Mouse (Mus musculus): ENCODE data around the gene Pcgf1. TPM values are rescaled to one million over a fixed set of nuclear protein-coding genes. Genes with fewer than 3 reads are reported as not detected.

The Pcgf1 gene
- polyA plus RNA-seq, 1 experiment from 2014 or later, result 19.3 TPM

DNA sequence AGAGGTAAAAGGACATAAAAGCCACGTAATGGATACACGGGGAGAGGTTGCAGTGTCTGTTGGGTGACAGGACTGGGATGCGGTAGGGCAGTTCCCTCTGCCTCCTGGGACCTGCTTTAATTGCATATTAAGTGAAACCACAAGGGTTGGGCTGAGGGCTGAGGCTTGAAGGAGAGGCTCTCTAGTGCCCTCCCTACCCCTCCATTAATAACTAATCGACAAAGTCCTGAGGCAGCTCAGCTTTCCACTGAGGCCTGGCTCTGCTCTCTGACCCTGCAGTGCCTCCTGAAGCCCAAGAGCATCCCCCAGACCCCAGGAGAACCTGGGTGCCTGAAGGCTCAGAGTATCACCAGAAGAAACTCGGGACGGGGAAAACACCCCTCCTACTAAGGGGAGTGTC, 6.8 kb downstream of the Pcgf1 start:
- no peak overlapping the region for H3K4me2 ChIP-seq
- ATAC-seq (ENCODE audit: low read depth) (no peak), DNase-seq (no peak)
- H3K4me1 ChIP-seq (replicated peaks), result peaks cover 29% of the 10 kb centered on the region
- no peak overlapping the region for H3K27ac ChIP-seq
- no peak overlapping the region for H3K4me3 ChIP-seq (replicated peaks)
- 17% methylated on average over 6 of the region's 6 CpGs for WGBS (ENCODE audit: insufficient replicate concordance)
- H3K27me3 ChIP-seq, result peaks cover 75% of the 10 kb centered on the region
- H3K36me3 ChIP-seq, result peaks cover 19% of the 10 kb centered on the region
- H3K9me3 ChIP-seq (replicated peaks), result no peaks in the 10 kb centered on the region
- H3K9ac ChIP-seq, result no peak overlapping the region

DNA sequence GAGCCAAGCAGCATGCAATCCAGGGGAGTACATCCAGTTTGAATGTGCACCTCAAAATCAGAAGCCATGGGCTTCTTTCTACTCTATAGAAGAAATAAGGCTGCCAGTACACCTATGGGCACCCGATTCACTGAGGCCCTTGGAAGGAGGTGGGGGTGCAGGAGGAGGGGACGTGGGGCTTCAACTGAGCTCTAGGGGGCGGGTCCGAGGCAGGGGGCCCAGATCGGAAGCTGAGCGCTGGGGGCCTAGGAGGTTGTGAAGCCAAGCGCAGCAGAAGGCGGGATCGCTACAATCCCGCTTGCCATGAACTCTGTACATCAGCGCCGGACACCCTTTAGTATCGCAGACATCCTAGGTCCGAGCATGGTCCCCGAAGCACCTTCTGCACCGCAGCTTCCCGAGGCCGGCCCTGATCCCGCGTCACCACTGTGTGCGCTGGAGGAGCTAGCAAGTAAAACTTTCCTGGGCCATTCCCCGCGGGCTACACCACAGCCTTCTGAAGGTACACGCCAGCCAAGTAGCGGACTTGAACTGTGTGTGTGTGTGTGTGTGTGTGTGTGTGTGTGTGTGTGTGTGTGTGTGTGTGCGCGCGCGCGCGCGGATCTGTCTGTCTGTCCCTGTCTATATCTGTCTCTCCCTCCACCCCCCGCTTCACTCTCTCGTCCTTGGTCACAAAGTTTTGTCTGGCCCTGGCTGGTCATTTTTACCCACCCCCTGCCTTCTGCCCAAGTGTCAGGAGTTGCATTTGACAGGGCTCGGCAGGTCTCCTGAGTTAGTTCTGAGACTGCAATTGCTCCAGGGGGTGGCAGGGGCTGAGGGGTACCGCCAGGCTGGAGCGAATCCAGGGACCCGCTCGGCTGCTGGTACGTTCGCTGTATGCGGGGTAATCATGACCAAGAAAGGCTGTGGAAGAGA, 8.7 kb downstream of the Pcgf1 start, which contains the start of gene Lbx2:
TSS of gene Lbx2 (plus strand) at position 247 of the 915 bp plus-strand sequence.
- DNase-seq (no peak), ATAC-seq (ENCODE audit: low read depth) (no peak)
- Histone ChIP-seq H3K27ac (no peak within 1 kb of the TSS), H3K4me2 (peak within 1 kb of the TSS; percentile 51), H3K4me1 (replicated peaks) (peaks cover 15% of the 10 kb centered on the region), H3K9ac (no peak within 1 kb of the TSS), H3K27me3 (peaks cover 91% of the 10 kb centered on the region), H3K36me3 (peaks cover 8% of the 10 kb centered on the region), H3K9me3 (replicated peaks) (no peaks in the 10 kb centered on the region), H3K4me3 (replicated peaks) (peak within 1 kb of the TSS; percentile 34; the same call in 1 of the 2 replicates)
- 2% methylated on average over 39 of the region's 42 CpGs for WGBS (ENCODE audit: insufficient replicate concordance)

DNA sequence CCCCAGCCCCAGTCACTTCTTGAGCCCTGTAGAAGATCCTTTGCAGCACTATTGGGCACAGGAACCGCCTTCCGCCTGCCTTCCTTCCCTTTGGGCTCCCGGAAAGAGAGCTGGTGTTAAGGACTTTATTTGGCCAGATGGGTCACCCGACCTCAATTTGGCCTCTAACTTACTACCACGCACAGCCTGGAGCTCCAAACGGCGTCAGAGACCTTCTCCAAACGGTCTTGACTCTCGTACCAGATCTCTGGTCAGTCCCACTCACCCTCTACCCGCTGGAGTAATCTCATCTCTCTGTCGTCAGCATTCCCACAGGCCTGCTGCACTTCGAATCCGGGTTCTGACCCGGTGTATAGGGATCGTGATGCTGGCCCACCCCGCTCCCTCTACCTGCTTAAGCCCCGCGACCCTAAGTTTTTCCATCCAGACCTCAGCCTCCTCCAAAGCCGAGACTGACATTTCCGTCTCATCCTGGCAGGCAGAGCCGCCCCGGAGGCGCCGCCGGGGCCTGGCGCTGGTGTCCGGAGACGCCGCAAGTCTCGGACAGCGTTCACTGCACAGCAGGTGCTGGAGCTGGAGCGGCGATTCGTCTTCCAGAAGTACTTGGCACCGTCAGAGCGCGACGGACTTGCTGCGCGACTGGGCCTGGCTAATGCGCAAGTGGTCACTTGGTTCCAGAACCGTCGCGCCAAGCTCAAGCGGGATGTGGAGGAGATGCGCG, 9.7 kb downstream of the Pcgf1 start:
- DNase-seq (no peak), ATAC-seq (ENCODE audit: low read depth) (no peak)
- 4% methylated on average over 47 of the region's 47 CpGs for WGBS (ENCODE audit: insufficient replicate concordance)
- Histone ChIP-seq H3K4me1 (replicated peaks) (peaks cover 15% of the 10 kb centered on the region), H3K36me3 (peaks cover under 1% of the 10 kb centered on the region; the same call in 1 of the 2 replicates), H3K9me3 (replicated peaks) (no peaks in the 10 kb centered on the region), H3K4me3 (replicated peaks) (peak overlapping the region; percentile 33), H3K9ac (peak overlapping the region; percentile 13; the same call in 1 of the 2 replicates), H3K27me3 (peaks cover 93% of the 10 kb centered on the region), H3K27ac (no peak overlapping the region), H3K4me2 (peak overlapping the region; percentile 51)

DNA sequence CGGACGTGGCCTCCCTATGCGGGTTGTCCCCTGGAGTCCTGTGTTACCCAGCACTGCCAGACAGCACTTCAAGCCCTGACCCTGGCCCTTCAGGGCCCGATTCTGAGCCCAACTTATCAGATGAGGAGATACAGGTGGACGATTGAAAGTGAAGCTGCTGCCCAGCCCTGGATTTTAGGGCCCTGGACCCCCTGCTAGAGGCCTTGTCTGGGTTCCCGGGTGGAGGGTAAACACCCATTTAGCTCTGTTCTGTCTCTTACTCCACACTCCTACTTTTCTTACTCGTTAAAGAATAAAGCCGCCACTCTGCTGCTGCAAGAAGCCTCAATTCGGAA, 10.2 kb downstream of the Pcgf1 start:
- no peaks in the 10 kb centered on the region for H3K36me3 ChIP-seq
- ATAC-seq (ENCODE audit: low read depth) (no peak), DNase-seq (no peak)
- H3K9me3 ChIP-seq (replicated peaks), result no peaks in the 10 kb centered on the region
- H3K9ac ChIP-seq, result 0 out of 2 replicates have a peak overlapping the region, but pooled peaks have one; percentile 13
- WGBS (ENCODE audit: insufficient replicate concordance), result 15% methylated on average over 9 of the region's 9 CpGs
- H3K27ac ChIP-seq, result no peak overlapping the region
- peak overlapping the region; percentile 51 for H3K4me2 ChIP-seq
- H3K4me3 ChIP-seq (replicated peaks), result peak overlapping the region; percentile 33
- H3K4me1 ChIP-seq (replicated peaks), result peaks cover 15% of the 10 kb centered on the region
- H3K27me3 ChIP-seq, result peaks cover 93% of the 10 kb centered on the region

DNA sequence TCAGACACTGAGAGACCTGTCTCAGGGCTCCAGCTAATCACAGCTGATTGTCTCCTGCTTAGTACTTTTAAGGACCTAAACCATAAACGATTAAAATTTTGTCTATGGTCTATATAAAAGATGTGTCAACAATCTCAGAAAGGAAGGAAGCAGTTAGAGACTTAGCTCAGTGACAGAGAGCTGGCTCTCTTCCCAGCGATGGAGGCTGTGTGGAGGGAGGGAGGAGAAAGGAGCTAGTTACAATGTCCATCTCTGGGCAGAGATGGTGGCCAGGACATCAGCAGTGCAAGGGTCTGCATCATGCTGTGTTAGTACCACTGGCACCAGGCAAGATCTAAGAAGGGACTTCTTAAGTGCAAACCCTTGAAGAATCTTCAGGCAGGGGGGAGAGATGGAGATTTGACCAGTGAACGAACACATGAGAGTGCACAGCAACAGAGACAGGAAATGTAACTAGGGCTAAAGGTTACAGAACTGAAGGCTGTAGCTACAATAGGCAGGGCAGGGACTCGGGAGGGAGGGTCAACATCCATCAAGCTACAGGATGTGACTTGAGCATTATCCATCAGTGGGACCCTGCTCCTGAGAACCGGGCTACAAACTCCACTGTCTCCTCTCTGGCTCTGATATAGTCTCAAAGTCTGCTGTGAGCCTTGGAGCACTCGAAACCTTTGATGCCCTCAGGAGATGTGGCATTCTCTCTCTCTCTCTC, 14.9 kb downstream of the Pcgf1 start:
- H3K4me2 ChIP-seq, result no peak overlapping the region
- 18% methylated on average over 6 of the region's 6 CpGs for WGBS (ENCODE audit: insufficient replicate concordance)
- ATAC-seq (ENCODE audit: low read depth) (no peak), DNase-seq (no peak)
- peaks cover 3% of the 10 kb centered on the region; the same call in 1 of the 2 replicates for H3K9me3 ChIP-seq (replicated peaks)
- H3K27ac ChIP-seq, result no peak overlapping the region
- H3K27me3 ChIP-seq, result peaks cover 68% of the 10 kb centered on the region
- peaks cover 3% of the 10 kb centered on the region; the same call in 1 of the 2 replicates for H3K4me1 ChIP-seq (replicated peaks)
- no peak overlapping the region for H3K9ac ChIP-seq
- H3K4me3 ChIP-seq (replicated peaks), result no peak overlapping the region
- H3K36me3 ChIP-seq, result no peaks in the 10 kb centered on the region

DNA sequence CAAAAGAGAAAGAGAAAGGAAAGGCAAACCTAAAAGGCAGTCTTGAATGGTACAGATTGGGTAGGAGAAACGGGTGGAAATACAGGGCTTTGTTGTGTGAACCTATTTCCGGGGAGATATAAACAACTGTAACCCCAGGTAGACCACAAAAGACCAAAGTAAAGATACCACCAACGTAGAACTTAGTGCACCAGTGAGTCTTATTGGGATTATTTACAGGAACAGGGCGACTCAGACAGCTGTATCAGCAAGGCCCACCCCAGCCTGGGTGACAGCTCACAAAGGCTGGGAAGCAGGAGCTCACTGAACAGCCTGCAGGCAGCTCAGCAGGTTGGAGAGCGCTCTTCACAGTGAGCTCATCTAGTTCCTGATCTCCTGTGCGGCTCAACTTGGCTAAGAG, 18.3 kb downstream of the Pcgf1 start:
- no peak overlapping the region for H3K9ac ChIP-seq
- H3K36me3 ChIP-seq, result no peaks in the 10 kb centered on the region
- H3K27me3 ChIP-seq, result peaks cover 43% of the 10 kb centered on the region
- WGBS (ENCODE audit: insufficient replicate concordance), result 39% methylated on average over 6 of the region's 6 CpGs
- ATAC-seq (ENCODE audit: low read depth) (no peak), DNase-seq (no peak)
- peaks cover 4% of the 10 kb centered on the region for H3K4me1 ChIP-seq (replicated peaks)
- H3K4me3 ChIP-seq (replicated peaks), result no peak overlapping the region
- no peak overlapping the region for H3K4me2 ChIP-seq
- no peak overlapping the region for H3K27ac ChIP-seq
- H3K9me3 ChIP-seq (replicated peaks), result peaks cover 3% of the 10 kb centered on the region; the same call in 1 of the 2 replicates

DNA sequence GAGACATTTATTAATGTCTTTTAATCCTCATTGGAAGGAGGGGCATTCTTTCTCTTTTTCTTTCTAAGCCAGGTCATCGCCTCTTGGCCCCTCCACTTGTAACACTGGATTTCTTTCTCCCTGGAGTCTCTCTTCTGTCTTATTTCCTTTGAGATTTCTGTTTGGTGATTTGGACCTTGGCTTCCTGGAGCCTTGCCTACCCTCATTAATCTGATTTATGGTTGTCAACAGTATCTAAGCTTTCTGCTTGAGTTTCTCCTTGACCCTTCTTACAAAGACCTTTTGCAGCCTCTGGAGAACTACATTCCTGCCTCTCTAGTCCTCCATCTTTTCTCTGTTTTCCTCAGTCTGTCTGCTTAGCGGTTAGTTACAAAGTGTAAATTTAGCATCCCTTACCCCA, 20.7 kb downstream of the Pcgf1 start:
- Histone ChIP-seq H3K4me2 (no peak overlapping the region), H3K9me3 (replicated peaks) (peaks cover 3% of the 10 kb centered on the region; the same call in 1 of the 2 replicates), H3K4me3 (replicated peaks) (no peak overlapping the region), H3K9ac (no peak overlapping the region), H3K36me3 (0 out of 2 replicates have a peak, but pooled peaks cover under 1% of the 10 kb centered on the region), H3K4me1 (replicated peaks) (peaks cover 25% of the 10 kb centered on the region), H3K27me3 (peaks cover 27% of the 10 kb centered on the region), H3K27ac (no peak overlapping the region)
- ATAC-seq (ENCODE audit: low read depth) (no peak), DNase-seq (no peak)
- 73% methylated on average over 2 of the region's 2 CpGs for WGBS (ENCODE audit: insufficient replicate concordance)

DNA sequence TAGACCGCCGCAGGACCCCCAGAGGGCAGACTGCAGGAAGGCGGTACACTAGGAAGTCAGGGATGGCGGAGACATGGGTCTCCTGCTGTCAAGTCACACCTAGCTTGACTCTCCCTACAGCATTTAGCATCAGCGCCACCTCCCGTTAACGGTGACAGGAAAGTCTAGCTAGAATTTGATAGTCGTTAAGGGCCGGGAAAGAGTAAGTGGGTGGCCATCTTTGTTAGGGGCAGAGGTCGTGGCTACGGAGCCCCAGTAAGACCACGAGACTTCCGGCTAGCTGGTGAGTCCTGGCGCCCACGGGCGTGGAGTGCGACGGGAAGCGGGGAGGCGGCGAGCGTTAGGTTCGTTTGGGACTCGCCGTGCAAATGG, 23.6 kb downstream of the Pcgf1 start, which contains the start of the genes Ccdc142 and Gm42688:
TSS of gene Ccdc142 (plus strand) at position 286 of the 372 bp plus-strand sequence.
TSS of gene Gm42688 (plus strand) at position 302 of the 372 bp plus-strand sequence.
- H3K4me3 ChIP-seq (replicated peaks), result peak within 1 kb of the TSS; percentile 81
- peaks cover 14% of the 10 kb centered on the region for H3K27me3 ChIP-seq
- peak; percentile 81 for ATAC-seq (ENCODE audit: low read depth)
- peak within 1 kb of the TSS; percentile 90 for H3K9ac ChIP-seq
- peaks cover 27% of the 10 kb centered on the region for H3K4me1 ChIP-seq (replicated peaks)
- H3K27ac ChIP-seq, result peak within 1 kb of the TSS; percentile 85
- peak within 1 kb of the TSS; percentile 99 for H3K4me2 ChIP-seq
- no peaks in the 10 kb centered on the region for H3K9me3 ChIP-seq (replicated peaks)
- H3K36me3 ChIP-seq, result peaks cover 21% of the 10 kb centered on the region
- peak; percentile 82 for DNase-seq
- WGBS (ENCODE audit: insufficient replicate concordance), result 2% methylated on average over 25 of the region's 25 CpGs

DNA sequence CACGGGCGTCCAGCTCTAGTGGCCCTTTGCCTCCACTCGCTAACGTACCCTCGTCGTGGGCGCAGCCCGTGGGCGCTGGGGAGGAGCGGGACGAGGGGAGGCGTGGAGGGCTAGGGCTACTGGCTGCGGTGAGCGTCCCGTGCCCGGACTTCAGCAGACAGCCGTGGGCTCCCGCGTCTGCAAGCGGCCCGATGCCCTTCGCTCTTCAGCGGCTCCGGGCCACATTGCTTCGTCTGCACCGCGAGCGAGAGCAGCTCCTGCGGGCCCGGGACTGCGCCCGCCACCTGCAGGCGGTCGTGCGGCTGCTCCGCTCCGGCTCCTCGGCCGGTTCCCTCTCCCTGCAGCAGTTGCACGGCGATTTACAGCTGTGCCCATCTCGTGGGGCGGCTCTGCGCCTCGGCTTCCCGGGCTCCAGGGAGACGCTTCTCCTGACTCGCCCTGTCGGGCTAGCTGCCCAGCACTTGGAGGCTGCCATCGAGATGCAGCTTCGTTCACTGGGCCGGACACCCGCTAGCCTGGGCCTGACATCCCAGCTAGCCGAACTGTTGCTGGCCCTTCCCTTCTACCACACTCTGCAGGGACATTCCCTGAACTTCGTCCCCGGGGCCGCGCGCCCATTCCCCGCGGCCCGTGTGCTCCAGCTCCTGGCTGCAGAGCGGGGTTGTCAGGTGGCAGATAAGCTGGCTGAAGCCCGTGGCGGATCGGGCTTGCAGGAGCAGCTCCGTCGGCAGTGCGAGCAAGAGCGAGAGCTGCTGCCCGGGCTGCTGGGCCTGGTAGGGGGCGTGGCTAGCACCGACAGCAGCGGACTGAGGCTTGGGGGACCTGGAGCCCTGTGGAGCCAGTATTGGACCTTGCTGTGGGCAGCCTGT, 24.3 kb downstream of the Pcgf1 start:
- peak; percentile 73 for DNase-seq
- Histone ChIP-seq H3K36me3 (peaks cover 25% of the 10 kb centered on the region), H3K9ac (peak overlapping the region; percentile 90), H3K9me3 (replicated peaks) (no peaks in the 10 kb centered on the region), H3K27me3 (peaks cover 11% of the 10 kb centered on the region; the same call in 1 of the 2 replicates), H3K4me1 (replicated peaks) (peaks cover 28% of the 10 kb centered on the region), H3K4me3 (replicated peaks) (peak overlapping the region; percentile 81), H3K4me2 (peak overlapping the region; percentile 99), H3K27ac (peak overlapping the region; percentile 85)
- ATAC-seq (ENCODE audit: low read depth), result peak; percentile 70
- WGBS (ENCODE audit: insufficient replicate concordance), result under 1% methylated on average over 74 of the region's 74 CpGs

DNA sequence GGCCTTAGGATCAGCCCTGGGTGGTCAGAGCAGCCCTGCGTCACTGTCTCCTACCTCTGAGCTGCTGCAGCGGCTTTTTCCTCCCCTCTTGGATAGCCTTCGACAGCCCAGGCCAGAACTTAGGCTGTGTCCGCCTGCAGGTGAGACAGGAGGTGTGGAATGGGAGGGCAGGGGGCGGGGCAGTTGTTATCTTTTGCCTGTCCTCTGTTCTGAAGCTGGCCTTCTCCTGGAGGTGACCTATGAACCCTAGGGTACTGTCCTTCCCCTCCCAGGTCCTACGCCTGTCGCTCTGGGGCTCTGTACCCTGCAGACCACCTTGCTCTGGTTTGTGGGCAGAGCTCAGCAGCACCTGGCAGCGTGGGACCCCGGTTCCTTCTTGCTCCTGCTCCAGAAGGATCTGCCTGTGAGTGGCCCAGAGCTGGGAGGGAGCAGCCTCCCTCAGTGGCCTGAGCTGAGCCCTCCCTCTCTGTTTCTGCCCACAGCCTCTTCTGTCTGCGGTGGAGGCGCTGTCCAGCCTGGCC, 25.5 kb downstream of the Pcgf1 start:
- H3K27ac ChIP-seq, result 0 out of 2 replicates have a peak overlapping the region, but pooled peaks have one; percentile 13
- H3K36me3 ChIP-seq, result peaks cover 30% of the 10 kb centered on the region
- ATAC-seq (ENCODE audit: low read depth) (peak; percentile 6; the same call in 1 of the 2 replicates), DNase-seq (no peak)
- H3K27me3 ChIP-seq, result 0 out of 2 replicates have a peak, but pooled peaks cover 5% of the 10 kb centered on the region
- peak overlapping the region; percentile 81 for H3K4me3 ChIP-seq (replicated peaks)
- peak overlapping the region; percentile 99 for H3K4me2 ChIP-seq
- H3K4me1 ChIP-seq (replicated peaks), result peaks cover 41% of the 10 kb centered on the region
- 68% methylated on average over 11 of the region's 11 CpGs for WGBS (ENCODE audit: insufficient replicate concordance)
- peak overlapping the region; percentile 90 for H3K9ac ChIP-seq
- no peaks in the 10 kb centered on the region for H3K9me3 ChIP-seq (replicated peaks)
